9 mouse cellular contexts compared by ENCODE assay signal in the genomic region with DNA sequence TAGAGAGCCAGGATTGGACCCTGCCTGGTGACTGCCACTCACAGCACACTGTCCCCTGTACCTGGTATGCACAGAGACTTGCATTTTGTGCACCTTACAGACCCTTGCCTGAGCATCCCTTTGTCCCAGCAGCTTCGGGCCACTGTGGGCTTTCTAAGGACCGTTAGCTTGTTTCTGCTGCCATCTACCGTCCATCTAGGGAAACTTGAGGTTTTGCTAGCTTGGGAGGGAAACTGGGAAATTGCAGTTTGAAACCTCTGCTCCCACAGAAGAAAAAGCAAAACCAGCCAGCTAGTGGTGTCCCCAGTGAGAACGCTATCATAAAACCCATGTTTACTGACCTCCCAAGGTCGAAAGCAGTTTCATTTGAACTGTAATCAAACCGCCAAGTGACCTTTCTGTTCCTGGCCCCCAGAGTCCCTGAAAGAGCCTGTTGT.
DNase-seq lines count a peak whose midpoint lies in the region; ATAC-seq and TF ChIP-seq lines count a peak whose summit lies in the region.
"Had no signal": no experiment of that assay in that cellular context is flagged by ENCODE, and none has a peak within 500 bp of the region (broad histone marks: within the 10 kb centered on the region; RNA-seq: fewer than 3 reads in every experiment).

No protein-coding gene starts in this region.

- H3K9ac ChIP-seq in heart, embryonic 16.5 days (ENCODE audit: low read length): no peak overlapping the region
- H3K9ac ChIP-seq in kidney, postnatal 0 days (ENCODE audit: low read depth, low read length): no peak overlapping the region
- no peak overlapping the region for H3K9ac ChIP-seq in liver, embryonic 14.5 days (replicated peaks)
- H3K9ac ChIP-seq in neural tube, embryonic 15.5 days (replicated peaks): no peak overlapping the region
- H3K9ac ChIP-seq: stomach, embryonic 15.5 days had no signal

- H3K27me3 ChIP-seq in heart, embryonic 16.5 days (ENCODE audit: control insufficient read depth, insufficient read depth, low read length): no peaks in the 10 kb centered on the region
- no peaks in the 10 kb centered on the region for H3K27me3 ChIP-seq in kidney, postnatal 0 days (ENCODE audit: insufficient read depth, low read length)
- no peaks in the 10 kb centered on the region for H3K27me3 ChIP-seq in liver, embryonic 14.5 days (ENCODE audit: control insufficient read depth, insufficient read depth, low read length)
- no peaks in the 10 kb centered on the region for H3K27me3 ChIP-seq in neural tube, embryonic 15.5 days (replicated peaks)
- H3K27me3 ChIP-seq: stomach, embryonic 15.5 days had no signal

- WGBS in heart, embryonic 16.5 days: 17% methylated on average over 6 of the region's 6 CpGs
- WGBS in kidney, postnatal 0 days: 6% methylated on average over 6 of the region's 6 CpGs
- WGBS in liver, embryonic 14.5 days (ENCODE audit: insufficient replicate concordance): 18% methylated on average over 6 of the region's 6 CpGs
- WGBS in neural tube, embryonic 15.5 days: 7% methylated on average over 6 of the region's 6 CpGs

- peak; percentile 90 for TF ChIP-seq CTCF in kidney, postnatal 0 days (IDR thresholded peaks at IDR 0.05; ENCODE audit: low read depth)
- peak; percentile 72 for TF ChIP-seq CTCF in liver, embryonic 14.5 days (IDR thresholded peaks at IDR 0.05; ENCODE audit: low read depth)

- peak; percentile 66 for ATAC-seq in heart, embryonic 16.5 days (replicated peaks; ENCODE audit: extremely low read depth, insufficient read depth, low FRiP score)
- no peak; the same call in 1 of the 2 replicates for ATAC-seq in kidney, postnatal 0 days (replicated peaks; ENCODE audit: low FRiP score, low read depth)
- no peak for ATAC-seq in liver, embryonic 14.5 days (ENCODE audit: insufficient read depth)
- peak; percentile 70 for ATAC-seq in neural tube, embryonic 15.5 days (ENCODE audit: low FRiP score)

- peak; percentile 79 for DNase-seq in CD4-positive, CD25-positive, alpha-beta regulatory T cell, adult 2 months (ENCODE audit: low read depth, low spot score)
- DNase-seq in adrenal gland, adult 18-20 months (ENCODE audit: low spot score in 2 of 2): peak; percentile 26 to 46
- peak; percentile 92 for DNase-seq in embryo, embryonic 10.5 days (ENCODE audit: low spot score)
- DNase-seq in kidney, postnatal 0 days (ENCODE audit: low spot score): peak; percentile 93
- peak in 1 of 3 experiments; percentile 5 for DNase-seq in liver, embryonic 14.5 days (ENCODE audit: low read depth in 3 of 3, low spot score in 3 of 3)
- DNase-seq in thymus, postnatal 4 days: peak; percentile 66

- no peak overlapping the region for H3K4me3 ChIP-seq in heart, embryonic 16.5 days (ENCODE audit: low read length)
- no peak overlapping the region for H3K4me3 ChIP-seq in kidney, postnatal 0 days (replicated peaks; ENCODE audit: low read depth, low read length)
- no peak overlapping the region for H3K4me3 ChIP-seq in liver, embryonic 14.5 days (ENCODE audit: insufficient read depth in 1 of 2, low read depth in 2 of 2, low read length in 2 of 2)
- H3K4me3 ChIP-seq in neural tube, embryonic 15.5 days (replicated peaks): no peak overlapping the region
- H3K4me3 ChIP-seq: stomach, embryonic 15.5 days had no signal

- no peak overlapping the region for H3K27ac ChIP-seq in heart, embryonic 16.5 days (ENCODE audit: low read length)
- no peak overlapping the region for H3K27ac ChIP-seq in kidney, postnatal 0 days
- H3K27ac ChIP-seq in liver, embryonic 14.5 days: no peak overlapping the region
- peak overlapping the region; percentile 51 for H3K27ac ChIP-seq in neural tube, embryonic 15.5 days (replicated peaks)
- H3K27ac ChIP-seq: stomach, embryonic 15.5 days had no signal

- H3K36me3 ChIP-seq in heart, embryonic 16.5 days (ENCODE audit: control insufficient read depth, insufficient read depth): no peaks in the 10 kb centered on the region
- H3K36me3 ChIP-seq in kidney, postnatal 0 days (ENCODE audit: insufficient read depth, low read length): no peaks in the 10 kb centered on the region
- H3K36me3 ChIP-seq in liver, embryonic 14.5 days (replicated peaks; ENCODE audit: control insufficient read depth, insufficient read depth, low read depth): no peaks in the 10 kb centered on the region
- H3K36me3 ChIP-seq in neural tube, embryonic 15.5 days: peaks cover 5% of the 10 kb centered on the region; the same call in 1 of the 2 replicates

- TF ChIP-seq EP300 in liver, embryonic 14.5 days (IDR thresholded peaks at IDR 0.05; ENCODE audit: low read depth): no peak

- no peak overlapping the region for H3K4me2 ChIP-seq in heart, embryonic 16.5 days (ENCODE audit: low read depth, low read length)
- no peak overlapping the region for H3K4me2 ChIP-seq in kidney, postnatal 0 days (ENCODE audit: low read length)
- H3K4me2 ChIP-seq in liver, embryonic 14.5 days (ENCODE audit: low read depth): no peak overlapping the region
- H3K4me2 ChIP-seq in neural tube, embryonic 15.5 days: no peak overlapping the region
- H3K4me2 ChIP-seq: stomach, embryonic 15.5 days had no signal

- H3K9me3 ChIP-seq in heart, embryonic 16.5 days (replicated peaks; ENCODE audit: control insufficient read depth, low read length): no peaks in the 10 kb centered on the region
- no peaks in the 10 kb centered on the region for H3K9me3 ChIP-seq in kidney, postnatal 0 days (replicated peaks; ENCODE audit: low read length)
- no peaks in the 10 kb centered on the region for H3K9me3 ChIP-seq in liver, embryonic 14.5 days (ENCODE audit: control insufficient read depth, low read length)
- H3K9me3 ChIP-seq in neural tube, embryonic 15.5 days (replicated peaks): no peaks in the 10 kb centered on the region
- H3K9me3 ChIP-seq: stomach, embryonic 15.5 days had no signal

- no peaks in the 10 kb centered on the region for H3K4me1 ChIP-seq in heart, embryonic 16.5 days (ENCODE audit: control insufficient read depth, insufficient read depth, low read length)
- no peaks in the 10 kb centered on the region for H3K4me1 ChIP-seq in kidney, postnatal 0 days (replicated peaks; ENCODE audit: insufficient read depth, low read length)
- H3K4me1 ChIP-seq in liver, embryonic 14.5 days (replicated peaks; ENCODE audit: control insufficient read depth in 2 of 2, insufficient read depth in 2 of 2, low read length in 1 of 2): no peaks in the 10 kb centered on the region
- H3K4me1 ChIP-seq in neural tube, embryonic 15.5 days: peaks cover 21% of the 10 kb centered on the region
- H3K4me1 ChIP-seq: stomach, embryonic 15.5 days had no signal

Comparison
In these comparisons a context has a peak if more than half of its experiments do, and no peak if none do; other contexts are left out.
1. ATAC-seq: peak in heart, embryonic 16.5 days (single experiment) and neural tube, embryonic 15.5 days (single experiment); none in kidney, postnatal 0 days (single experiment) and liver, embryonic 14.5 days (single experiment).